Mouse (Mus musculus) spleen, postnatal 36 days (tissue): ENCODE results near the gene Rsph3b.
"Not testable (repeated sequence)": the region's sequence is repeated elsewhere in the genome, so short reads cannot be mapped to it uniquely, and the experiment has no call there.

Experiments
- DNase-seq, 2 experiments: peaks; one replicate each; pipeline ENCODE4 v3.0.0; 2022; ENCODE audit warnings: low spot score in 2 of 2, mixed read lengths in 1 of 2

The Rsph3b gene

DNA sequence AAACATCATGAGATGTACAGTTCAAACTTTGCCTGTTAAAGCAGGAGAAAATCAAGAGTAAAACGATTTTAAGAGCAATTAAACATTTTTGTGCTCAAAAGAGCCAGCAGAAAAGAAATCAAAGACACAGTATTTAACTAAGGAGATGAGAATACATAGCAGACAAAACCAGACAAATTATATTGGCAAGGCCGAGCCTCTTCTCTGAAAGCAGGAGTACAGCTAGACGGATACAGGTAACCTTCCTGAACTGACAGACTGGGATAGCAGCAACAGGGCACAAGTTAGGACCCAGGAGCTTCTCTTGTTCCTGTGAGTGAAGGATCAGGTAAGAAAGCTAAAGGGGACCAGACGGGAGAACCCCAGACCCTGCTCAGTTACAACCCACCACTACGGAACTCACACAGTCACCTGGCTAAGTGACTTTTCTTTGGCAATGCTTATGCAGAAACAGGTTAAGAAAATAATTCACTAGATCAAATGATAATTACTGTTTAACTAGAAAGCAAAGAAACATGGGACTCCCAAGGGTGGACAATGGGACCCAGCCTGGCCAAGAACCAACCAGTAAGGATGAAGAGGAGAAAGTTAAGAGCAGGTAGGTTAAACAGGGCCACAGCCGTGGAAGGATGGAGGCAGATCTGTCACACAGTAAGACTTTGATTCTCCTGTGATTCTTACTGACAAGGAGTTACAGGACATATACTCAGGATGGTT lies 11.2 kb upstream of the Rsph3b start:
- not testable (repeated sequence) for DNase-seq

GRCm38 (mm10) chr17:6958881-6959280 lies 10.4 kb upstream of the Rsph3b start:
- DNase-seq, result not testable (repeated sequence)

GRCm38 (mm10) chr17:6948769-6949228 lies 317 bp upstream of the Rsph3b start:
- DNase-seq, result not testable (repeated sequence)

DNA sequence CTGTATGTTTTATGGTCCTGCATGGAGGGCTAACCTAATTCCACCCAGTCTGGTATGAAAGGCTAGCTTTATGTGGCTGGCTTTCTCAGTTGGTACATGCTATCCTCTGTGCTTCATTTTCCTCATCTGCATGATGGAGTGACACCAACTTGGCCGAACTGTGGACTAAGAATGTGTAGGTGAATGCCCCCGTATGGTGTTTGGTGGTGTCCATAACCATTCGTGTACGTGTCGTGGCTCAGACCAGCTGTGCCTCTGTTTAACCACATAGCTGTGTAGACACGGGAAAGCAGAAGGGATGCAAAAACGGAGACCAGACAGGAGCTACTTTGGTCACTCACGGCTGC lies 872 bp downstream of the Rsph3b start:
- DNase-seq, result not testable (repeated sequence)

GRCm38 (mm10) chr17:6942560-6942959 lies 5.9 kb downstream of the Rsph3b start:
- not testable (repeated sequence) for DNase-seq

- DNase-seq, result not testable (repeated sequence)
These were observed 16.9 kb downstream of the Rsph3b start for GRCm38 (mm10) chr17:6931625-6932024.

- DNase-seq, result not testable (repeated sequence)
These were observed 28.1 kb downstream of the Rsph3b start for GRCm38 (mm10) chr17:6920351-6920894.

DNA sequence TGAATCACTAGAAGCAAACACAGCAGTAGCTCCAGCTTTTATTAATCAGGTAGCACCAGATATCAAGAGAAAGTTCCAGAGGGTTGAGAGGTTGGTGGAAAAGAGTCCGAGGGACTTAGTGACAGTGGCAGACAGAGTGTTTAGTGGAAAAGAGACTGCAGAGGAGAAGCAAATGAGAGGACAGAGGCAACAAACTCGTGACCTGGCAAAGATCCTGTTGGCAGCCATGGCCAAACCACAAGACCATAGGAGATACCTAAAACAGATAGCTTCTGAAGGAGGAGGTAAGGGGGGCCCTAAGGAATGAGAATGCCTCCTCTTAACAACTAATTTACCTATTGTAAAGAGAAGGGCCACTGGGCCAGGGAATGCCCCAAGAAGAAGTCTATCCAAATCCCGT lies 29.1 kb downstream of the Rsph3b start:
- not testable (repeated sequence) for DNase-seq

- DNase-seq, result not testable (repeated sequence)
These were observed 33.2 kb downstream of the Rsph3b start for GRCm38 (mm10) chr17:6915282-6915681.

- not testable (repeated sequence) for DNase-seq
These were observed 34.4 kb downstream of the Rsph3b start for GRCm38 (mm10) chr17:6914066-6914465.

- DNase-seq, result not testable (repeated sequence)
These were observed 48.1 kb downstream of the Rsph3b start for GRCm38 (mm10) chr17:6900361-6900760.

- not testable (repeated sequence) for DNase-seq
These were observed 50.4 kb downstream of the Rsph3b start for GRCm38 (mm10) chr17:6897996-6898562.

DNA sequence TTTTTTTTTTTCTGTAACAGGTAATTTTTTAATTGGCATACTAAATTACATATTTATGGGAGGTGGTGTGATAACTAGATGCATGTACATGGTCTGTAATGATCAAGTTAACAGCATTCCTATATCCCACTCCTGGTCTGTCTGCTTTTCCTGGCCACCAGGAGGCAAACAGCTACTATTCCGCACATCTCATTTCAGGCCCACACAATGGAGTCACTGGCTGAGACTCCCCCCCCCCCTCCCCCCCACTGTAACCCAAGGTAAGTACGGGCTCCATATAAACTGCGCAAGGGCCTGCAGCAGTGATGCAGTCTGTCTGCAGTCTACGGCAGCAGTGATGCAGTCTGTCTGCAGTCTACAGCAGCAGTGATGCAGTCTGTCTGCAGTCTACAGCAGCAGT lies 51.7 kb downstream of the Rsph3b start:
- no peak for DNase-seq

GRCm38 (mm10) chr17:6893332-6893731 lies 55.1 kb downstream of the Rsph3b start:
- no peak for DNase-seq

DNA sequence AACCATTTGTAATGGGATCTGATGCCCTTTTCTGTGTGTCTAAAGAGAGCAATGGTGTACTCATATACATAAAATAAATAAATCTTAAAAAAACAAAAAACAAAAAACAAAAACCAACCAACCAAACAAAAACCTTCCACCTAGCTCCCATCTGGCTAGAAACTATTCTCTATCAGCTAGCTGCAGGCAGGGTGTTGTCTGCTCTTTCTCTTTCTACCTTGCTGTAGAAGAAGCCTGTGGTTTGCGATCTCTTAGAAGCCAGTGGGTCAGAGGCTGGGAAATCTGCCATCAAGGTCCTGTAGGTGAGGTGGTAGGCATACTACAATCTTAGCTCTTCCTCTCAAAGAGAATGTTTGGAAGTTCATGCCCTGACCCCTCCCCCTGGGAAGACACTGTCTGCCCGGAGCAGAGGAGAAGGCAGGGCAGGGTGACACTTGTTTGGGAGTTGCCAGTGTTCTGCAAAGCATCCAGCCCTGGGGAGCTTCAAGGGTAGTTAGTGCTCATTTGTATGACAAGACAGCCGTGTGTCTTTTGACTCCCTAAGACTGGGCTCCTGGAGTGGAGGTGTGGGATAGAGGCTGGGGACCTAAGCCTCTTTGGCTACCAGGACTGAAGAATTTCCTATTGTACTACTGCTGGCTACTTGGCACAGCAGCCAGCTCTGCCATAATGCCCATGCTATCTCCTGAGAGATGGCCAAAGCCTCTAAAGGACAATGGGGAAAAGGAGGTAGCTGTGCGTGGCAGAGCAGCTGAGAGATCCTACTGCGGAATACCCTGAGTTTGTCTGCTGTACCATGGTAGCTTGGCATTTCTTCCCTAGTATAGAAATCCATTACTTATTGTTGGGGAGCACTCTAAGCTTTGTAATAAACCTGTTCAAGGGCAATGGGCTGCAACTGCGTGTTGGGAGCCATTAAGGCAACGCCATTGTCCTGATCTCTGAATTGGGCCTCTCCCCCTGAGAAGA lies 56.2 kb downstream of the Rsph3b start:
- no peak for DNase-seq

DNA sequence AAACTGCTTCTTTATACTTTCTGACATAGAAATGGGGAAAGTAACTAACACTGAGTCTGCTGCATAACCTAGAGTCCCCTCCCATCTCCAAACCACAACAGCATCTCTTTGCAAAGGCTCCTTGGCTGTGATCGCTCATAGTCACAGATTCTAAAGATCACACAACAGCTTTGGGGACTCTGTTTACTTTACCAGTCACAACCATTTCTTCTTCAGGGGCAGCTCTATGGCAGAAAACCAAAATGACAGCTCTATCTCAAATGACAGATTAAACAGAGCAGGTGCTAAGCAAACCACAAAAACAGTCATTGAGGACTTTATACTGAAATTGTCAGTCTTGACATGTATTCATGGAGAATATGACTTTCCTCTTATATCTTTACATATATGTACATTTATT lies 62.0 kb downstream of the Rsph3b start:
- DNase-seq, result no peak

DNA sequence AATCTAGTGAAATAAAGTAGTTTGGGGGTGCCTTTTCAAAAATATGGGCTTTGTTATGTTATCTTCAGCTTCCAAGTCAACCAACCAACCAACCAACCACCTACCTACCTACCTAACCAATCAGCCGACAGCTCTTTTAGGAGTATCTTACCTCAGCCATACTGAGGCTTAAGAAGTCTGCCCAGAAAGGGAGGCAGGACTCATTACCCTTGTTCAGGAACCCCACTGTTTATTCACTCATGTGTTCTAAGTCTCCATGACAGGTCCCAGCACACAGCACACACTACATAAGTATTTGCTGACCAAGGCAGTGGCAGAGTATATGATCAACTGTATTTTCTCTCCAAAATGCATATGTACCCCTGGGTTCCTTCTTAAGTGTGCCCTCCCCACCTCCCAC lies 64.0 kb downstream of the Rsph3b start:
- no peak for DNase-seq

DNA sequence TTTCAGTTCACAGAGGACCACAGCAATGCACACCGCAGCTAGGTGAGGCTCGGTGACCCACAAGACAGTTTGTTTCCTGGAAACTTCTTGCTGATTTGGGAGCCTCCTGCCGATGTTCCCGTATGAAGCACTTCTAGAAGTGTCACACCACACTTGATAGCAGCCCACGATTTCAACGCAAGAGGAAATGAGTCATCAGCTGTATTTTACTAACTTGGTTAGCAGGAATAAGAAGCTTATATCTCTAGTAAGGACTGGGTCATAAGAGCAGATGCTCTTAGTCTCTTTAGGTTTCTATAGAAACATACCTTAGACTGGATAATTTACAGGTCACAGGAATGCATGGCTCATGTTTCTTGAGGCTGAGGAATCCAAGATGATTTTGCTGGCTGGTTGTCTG lies 67.2 kb downstream of the Rsph3b start:
- no peak for DNase-seq

- no peak for DNase-seq
These were observed 77.1 kb downstream of the Rsph3b start for GRCm38 (mm10) chr17:6871421-6871820.

DNA sequence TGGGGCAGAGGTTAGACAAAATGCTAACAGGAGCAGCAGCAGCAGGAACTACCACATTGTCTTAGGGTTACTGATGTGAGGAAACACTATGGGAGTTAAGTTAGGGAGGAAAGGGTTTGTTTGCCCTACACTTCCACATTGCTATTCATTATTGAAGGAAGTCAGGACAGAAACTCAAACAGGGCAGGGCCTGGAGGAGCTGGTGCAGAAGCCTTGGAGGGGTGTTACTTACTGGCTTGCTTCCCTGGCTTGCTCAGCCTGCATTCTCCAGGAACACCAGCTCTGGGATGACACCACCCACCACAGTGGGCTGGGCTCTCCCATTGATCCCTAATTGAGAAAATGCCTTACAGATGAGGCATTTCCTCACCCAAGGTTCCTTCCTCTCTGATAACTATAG lies 79.7 kb downstream of the Rsph3b start:
- DNase-seq, result no peak

GRCm38 (mm10) chr17:6867740-6868139 lies 80.7 kb downstream of the Rsph3b start:
- DNase-seq, result no peak

DNA sequence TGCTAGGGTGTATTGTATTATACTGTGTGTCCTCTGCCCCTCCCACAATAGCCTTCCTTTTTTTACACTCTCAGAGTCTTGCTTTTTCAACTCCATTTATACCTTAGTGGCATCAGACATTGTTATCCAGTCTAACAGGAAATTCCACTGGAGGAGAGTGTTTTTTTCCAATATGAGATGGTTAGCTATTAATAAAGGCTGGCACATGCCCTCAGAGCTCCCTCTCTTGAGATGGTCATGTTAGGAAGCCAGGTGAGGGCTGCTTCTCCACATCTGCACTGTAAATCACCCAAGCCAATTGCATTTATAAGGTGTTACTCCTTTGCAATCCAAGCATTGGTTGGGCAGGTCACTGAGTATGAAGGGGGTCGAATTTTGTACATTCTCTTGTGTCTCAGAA lies 81.9 kb downstream of the Rsph3b start:
- DNase-seq, result no peak
